Mouse (Mus musculus): ENCODE data around the gene Spata33.

DNA sequence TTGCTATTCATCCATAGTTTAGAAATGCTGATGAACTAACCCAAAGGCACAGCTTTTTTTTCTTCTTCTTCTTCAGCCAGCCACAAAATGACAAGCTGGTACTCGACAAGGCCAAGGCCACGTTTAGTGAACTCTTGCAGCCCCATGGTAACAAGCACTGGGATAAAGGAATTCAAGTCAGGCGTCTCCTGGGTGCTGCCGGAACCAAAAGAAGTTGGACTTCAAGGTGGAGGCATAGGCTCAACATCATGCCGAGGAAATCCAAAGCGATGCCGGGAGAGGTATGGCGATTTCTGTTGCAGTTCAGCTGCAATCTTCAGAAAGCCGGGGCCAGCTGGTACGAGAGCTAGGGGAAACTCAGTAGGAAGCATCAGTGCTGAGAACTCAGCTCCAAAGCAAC, 26.8 kb downstream of the Spata33 start:
- TF ChIP-seq ZC3H11A (IDR thresholded peaks at IDR 0.05; ENCODE audit: borderline replicate concordance, low read depth, low read length) (no peak), CHD2 (IDR thresholded peaks at IDR 0.05; ENCODE audit: low read depth, low read length) (no peak)

Measured in ES-E14 (cell line).